Mouse (Mus musculus) cortical plate, adult 2 months (tissue): ENCODE data around the gene Cxcl16.

Experiments used
- CTCF ChIP-seq: fragments of 200-500 bp; IDR thresholded peaks from 2 replicates; pipeline ENCODE4 v1.5.1; 2011; ENCODE audit warnings: mild to moderate bottlenecking, control low read depth, low read length; ENCODE audit not compliant: insufficient read depth; ENCODE audit errors: extremely low read depth
- POLR2A ChIP-seq: fragments of 200-500 bp; IDR thresholded peaks from 2 replicates; pipeline ENCODE4 v1.6.1; 2011; ENCODE audit warnings: mild to moderate bottlenecking, low read length, control low read depth; ENCODE audit not compliant: insufficient read depth; ENCODE audit errors: extremely low read depth

GRCm38 (mm10) chr11:70437426-70437825 lies 22.4 kb downstream of the Cxcl16 start:
- TF ChIP-seq CTCF (no peak), POLR2A (no peak)
